Mouse (Mus musculus): ENCODE data around the gene Cd300a.

DNA sequence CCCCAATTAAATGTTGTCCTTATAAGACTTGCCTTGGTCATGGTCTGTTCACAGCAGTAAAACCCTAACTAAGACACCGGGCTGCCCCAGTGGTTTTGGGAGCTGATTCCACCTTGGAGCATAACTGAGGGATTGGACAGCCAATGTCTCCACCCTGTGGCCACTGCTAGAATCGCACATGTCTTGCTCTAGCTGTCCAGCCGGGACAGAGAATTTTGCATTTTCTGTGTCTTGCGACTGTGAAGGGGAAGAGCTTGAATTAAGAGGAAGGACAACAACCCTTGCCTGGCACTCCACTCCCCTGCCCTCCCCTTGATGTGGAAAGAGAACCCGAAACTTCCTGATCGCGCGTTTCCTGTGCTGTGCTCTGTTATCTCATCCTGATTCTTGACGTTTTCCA is 23.0 kb downstream of the Cd300a start:
- peak; percentile 98 for TF ChIP-seq CTCF (IDR thresholded peaks at IDR 0.05; ENCODE audit: borderline replicate concordance, insufficient read depth, low read depth, low read length)
- TF ChIP-seq POLR2A (IDR thresholded peaks at IDR 0.05; ENCODE audit: borderline replicate concordance, insufficient read depth, low read length): no peak
